Mouse (Mus musculus) neural tube, embryonic 13.5 days (tissue): ENCODE results near the gene Soat2. TPM values are rescaled to one million over a fixed set of nuclear protein-coding genes. Genes with fewer than 3 reads are reported as not detected.
"Not testable (repeated sequence)": the region's sequence is repeated elsewhere in the genome, so short reads cannot be mapped to it uniquely, and the experiment has no call there.

ENCODE experiments used
- ATAC-seq: fragments of 200-750 bp; cut with Nextera tagmentation; 2 replicates; pipeline ENCODE4 v1.8.0; 2017; ENCODE audit warnings: low read depth, mild to moderate bottlenecking, moderate TSS enrichment, moderate library complexity
- H3K27ac ChIP-seq: fragments of 300-500 bp; sonication (generic); replicated peaks from 2 replicates; pipeline ENCODE4 v1.5.1; 2015; ENCODE audit warnings: moderate library complexity, mild to moderate bottlenecking, inconsistent platforms
- H3K27me3 ChIP-seq: fragments of 300-500 bp; sonication (generic); 2 replicates; pipeline ENCODE4 v1.6.1; 2015; ENCODE audit warnings: mild to moderate bottlenecking, inconsistent platforms
- H3K36me3 ChIP-seq: fragments of 300-500 bp; sonication (generic); 2 replicates; pipeline ENCODE4 v1.6.1; 2015; ENCODE audit warnings: mild to moderate bottlenecking, inconsistent platforms
- H3K4me1 ChIP-seq: fragments of 300-500 bp; sonication (generic); replicated peaks from 2 replicates; pipeline ENCODE4 v1.6.1; 2015; ENCODE audit warnings: inconsistent platforms
- H3K4me2 ChIP-seq: fragments of 300-500 bp; sonication (generic); 2 replicates; pipeline ENCODE4 v1.6.1; 2015; ENCODE audit warnings: inconsistent platforms, mild to moderate bottlenecking, moderate library complexity
- H3K4me3 ChIP-seq: fragments of 300-500 bp; sonication (generic); 2 replicates; pipeline ENCODE4 v1.5.1; 2015; ENCODE audit warnings: mild to moderate bottlenecking, inconsistent platforms
- H3K9ac ChIP-seq: fragments of 300-500 bp; sonication (generic); 2 replicates; pipeline ENCODE4 v1.6.1; 2015; ENCODE audit warnings: moderate library complexity, mild to moderate bottlenecking, inconsistent platforms
- H3K9me3 ChIP-seq: fragments of 300-500 bp; sonication (generic); 2 replicates; pipeline ENCODE4 v1.6.1; 2016; ENCODE audit warnings: inconsistent platforms
- WGBS: fragments of 180-500 bp; shearing (Covaris S2); methylation state at CpG from one replicate; pipeline ENCODE4 v1.1.7; 2015; 5-methylcytosine and 5-hydroxymethylcytosine counted together
- polyA plus RNA-seq: library from polyadenylated mRNA; unstranded; fragments of >200 nt; fragmentation: Nextera tagmentation; extraction: Ambion mirVana; gene quantifications from 2 replicates; pipeline ENCODE4 v1.2.1, GENCODE M21; 2015

Soat2 gene
- polyA plus RNA-seq, 1 experiment from 2014 or later: 0.11 TPM

GRCm38 (mm10) chr15:102142914-102143912 lies 7.1 kb upstream of the Soat2 start:
- H3K9me3 ChIP-seq: no peaks in the 10 kb centered on the region
- no peak for ATAC-seq
- H3K36me3 ChIP-seq: no peaks in the 10 kb centered on the region
- H3K27ac ChIP-seq: no peak overlapping the region
- 56% methylated on average over 23 of the region's 23 CpGs for WGBS
- peaks cover 8% of the 10 kb centered on the region for H3K4me1 ChIP-seq
- H3K4me2 ChIP-seq: no peak overlapping the region
- H3K4me3 ChIP-seq: no peak overlapping the region
- no peak overlapping the region for H3K9ac ChIP-seq
- H3K27me3 ChIP-seq: peaks cover 45% of the 10 kb centered on the region

GRCm38 (mm10) chr15:102144274-102144711 lies 6.0 kb upstream of the Soat2 start, which contains the start of gene Igfbp6:
Igfbp6 (plus strand) TSS chr15:102144362.
- H3K27me3 ChIP-seq: peaks cover 45% of the 10 kb centered on the region
- peak within 1 kb of the TSS; percentile 37 for H3K4me2 ChIP-seq
- H3K9ac ChIP-seq: peak within 1 kb of the TSS; percentile 34; the same call in 1 of the 2 replicates
- no peak within 1 kb of the TSS for H3K27ac ChIP-seq
- H3K9me3 ChIP-seq: no peaks in the 10 kb centered on the region
- 4% methylated on average over 22 of the region's 22 CpGs for WGBS
- no peaks in the 10 kb centered on the region for H3K36me3 ChIP-seq
- no peak for ATAC-seq
- peaks cover 8% of the 10 kb centered on the region for H3K4me1 ChIP-seq
- no peak within 1 kb of the TSS for H3K4me3 ChIP-seq

GRCm38 (mm10) chr15:102144726-102145125 lies 5.6 kb upstream of the Soat2 start:
- Histone ChIP-seq H3K4me3 (no peak overlapping the region), H3K9me3 (no peaks in the 10 kb centered on the region), H3K27me3 (peaks cover 45% of the 10 kb centered on the region), H3K4me2 (peak overlapping the region; percentile 37), H3K36me3 (no peaks in the 10 kb centered on the region), H3K9ac (peak overlapping the region; percentile 34; the same call in 1 of the 2 replicates), H3K27ac (no peak overlapping the region), H3K4me1 (peaks cover 8% of the 10 kb centered on the region)
- no peak for ATAC-seq
- 11% methylated on average over 19 of the region's 19 CpGs for WGBS

- H3K4me1 ChIP-seq: peaks cover 8% of the 10 kb centered on the region
- peaks cover 45% of the 10 kb centered on the region for H3K27me3 ChIP-seq
- no peak for ATAC-seq
- H3K9ac ChIP-seq: no peak overlapping the region
- WGBS: 90% methylated on average over 10 of the region's 10 CpGs
- no peaks in the 10 kb centered on the region for H3K36me3 ChIP-seq
- H3K4me3 ChIP-seq: no peak overlapping the region
- no peaks in the 10 kb centered on the region for H3K9me3 ChIP-seq
- H3K27ac ChIP-seq: no peak overlapping the region
- H3K4me2 ChIP-seq: no peak overlapping the region
Measured at GRCm38 (mm10) chr15:102145330-102145729, 5.0 kb upstream of the Soat2 start.

- Histone ChIP-seq H3K9ac (no peak overlapping the region), H3K27me3 (peaks cover 45% of the 10 kb centered on the region), H3K9me3 (no peaks in the 10 kb centered on the region), H3K4me1 (peaks cover 8% of the 10 kb centered on the region), H3K27ac (no peak overlapping the region), H3K4me2 (no peak overlapping the region), H3K36me3 (no peaks in the 10 kb centered on the region), H3K4me3 (no peak overlapping the region)
- ATAC-seq: no peak
- WGBS: 88% methylated on average over 5 of the region's 5 CpGs
Measured at GRCm38 (mm10) chr15:102146089-102146488, 4.2 kb upstream of the Soat2 start.

- Histone ChIP-seq H3K27ac (no peak overlapping the region), H3K9me3 (no peaks in the 10 kb centered on the region), H3K4me3 (no peak overlapping the region), H3K36me3 (no peaks in the 10 kb centered on the region), H3K4me2 (no peak overlapping the region), H3K27me3 (peaks cover 42% of the 10 kb centered on the region), H3K4me1 (peaks cover 8% of the 10 kb centered on the region), H3K9ac (no peak overlapping the region)
- no peak for ATAC-seq
- WGBS: 11% methylated on average over 1 of the region's 1 CpGs
Measured at GRCm38 (mm10) chr15:102146882-102147281, 3.4 kb upstream of the Soat2 start.

- Histone ChIP-seq H3K4me2 (no peak overlapping the region), H3K27ac (no peak overlapping the region), H3K36me3 (no peaks in the 10 kb centered on the region), H3K4me1 (peaks cover 11% of the 10 kb centered on the region), H3K27me3 (peaks cover 35% of the 10 kb centered on the region), H3K4me3 (no peak overlapping the region), H3K9me3 (no peaks in the 10 kb centered on the region), H3K9ac (no peak overlapping the region)
- 69% methylated on average over 16 of the region's 16 CpGs for WGBS
- no peak for ATAC-seq
Measured at GRCm38 (mm10) chr15:102147674-102148402, 2.5 kb upstream of the Soat2 start.

- no peak for ATAC-seq
- no peak overlapping the region for H3K4me3 ChIP-seq
- H3K9me3 ChIP-seq: no peaks in the 10 kb centered on the region
- peaks cover 18% of the 10 kb centered on the region for H3K27me3 ChIP-seq
- WGBS: 86% methylated on average over 4 of the region's 4 CpGs
- H3K9ac ChIP-seq: no peak overlapping the region
- peaks cover 10% of the 10 kb centered on the region for H3K4me1 ChIP-seq
- H3K27ac ChIP-seq: no peak overlapping the region
- no peaks in the 10 kb centered on the region for H3K36me3 ChIP-seq
- H3K4me2 ChIP-seq: no peak overlapping the region
Measured at GRCm38 (mm10) chr15:102149561-102149960, 765 bp upstream of the Soat2 start.

GRCm38 (mm10) chr15:102152646-102153045 lies 2.3 kb downstream of the Soat2 start:
- 18% methylated on average over 4 of the region's 4 CpGs for WGBS
- H3K27me3 ChIP-seq: no peaks in the 10 kb centered on the region
- no peak overlapping the region for H3K4me3 ChIP-seq
- H3K9me3 ChIP-seq: no peaks in the 10 kb centered on the region
- H3K4me1 ChIP-seq: peaks cover 12% of the 10 kb centered on the region; the same call in 1 of the 2 replicates
- H3K27ac ChIP-seq: no peak overlapping the region
- no peaks in the 10 kb centered on the region for H3K36me3 ChIP-seq
- no peak overlapping the region for H3K4me2 ChIP-seq
- no peak overlapping the region for H3K9ac ChIP-seq
- ATAC-seq: no peak

GRCm38 (mm10) chr15:102155006-102155405 lies 4.7 kb downstream of the Soat2 start:
- not testable (repeated sequence) for ATAC-seq, H3K9me3 ChIP-seq, H3K36me3 ChIP-seq, H3K4me3 ChIP-seq, H3K9ac ChIP-seq, H3K27me3 ChIP-seq, H3K4me2 ChIP-seq, H3K27ac ChIP-seq
- 88% methylated on average over 6 of the region's 6 CpGs for WGBS
- H3K4me1 ChIP-seq: peaks cover 12% of the 10 kb centered on the region; the same call in 1 of the 2 replicates

GRCm38 (mm10) chr15:102156836-102157235 lies 6.5 kb downstream of the Soat2 start:
- no peak overlapping the region for H3K27ac ChIP-seq

More at GRCm38 (mm10) chr15:102156836-102157235, 6.5 kb downstream of the Soat2 start:
- H3K9me3 ChIP-seq: no peaks in the 10 kb centered on the region
- H3K4me2 ChIP-seq: no peak overlapping the region
- H3K36me3 ChIP-seq: no peaks in the 10 kb centered on the region
- H3K4me1 ChIP-seq: peaks cover 12% of the 10 kb centered on the region; the same call in 1 of the 2 replicates
- no peaks in the 10 kb centered on the region for H3K27me3 ChIP-seq
- ATAC-seq: no peak
- H3K4me3 ChIP-seq: no peak overlapping the region
- 37% methylated on average over 20 of the region's 20 CpGs for WGBS
- H3K9ac ChIP-seq: no peak overlapping the region
